Mouse (Mus musculus) liver, adult 2 months (tissue): ENCODE measurements at regions not wholly inside any gene's neighbourhood (a gene's known extent, or its start where the extent isn't known, plus 50 kb on each side); places are given as distances from the start of the nearest gene placed in this dataset.

Experiments
- DNase-seq: peaks from one replicate; pipeline ENCODE4 v3.0.0-alpha.2; 2011; ENCODE audit warnings: low read depth, low spot score; ENCODE audit errors: extremely low read depth
- H3K27ac ChIP-seq: fragments of 200-500 bp; replicated peaks from 2 replicates; pipeline ENCODE4 v1.5.1; 2012; ENCODE audit warnings: low read depth, mild to moderate bottlenecking, control low read depth, inconsistent platforms, low read length; ENCODE audit not compliant: insufficient read depth
- H3K27me3 ChIP-seq: fragments of 200-500 bp; 2 replicates; pipeline ENCODE4 v1.6.1; 2012; ENCODE audit warnings: mild to moderate bottlenecking, moderate library complexity, low read length, inconsistent platforms; ENCODE audit not compliant: control insufficient read depth, insufficient read depth
- H3K36me3 ChIP-seq: fragments of 200-500 bp; 2 replicates; pipeline ENCODE4 v1.6.1; 2012; ENCODE audit warnings: low read length, inconsistent platforms; ENCODE audit not compliant: control insufficient read depth, insufficient read depth
- H3K4me1 ChIP-seq: fragments of 200-500 bp; 2 replicates; pipeline ENCODE4 v1.6.1; 2011; ENCODE audit warnings: low read length; ENCODE audit not compliant: control insufficient read depth, insufficient read depth
- H3K4me3 ChIP-seq: fragments of 200-500 bp; 2 replicates; pipeline ENCODE4 v1.5.1; 2011; ENCODE audit warnings: low read depth, mild to moderate bottlenecking, control low read depth, low read length, moderate library complexity; ENCODE audit not compliant: insufficient read depth
- H3K79me2 ChIP-seq: fragments of 200-500 bp; 2 replicates; pipeline ENCODE4 v1.6.1; 2012; ENCODE audit warnings: inconsistent platforms, mild to moderate bottlenecking, low read length, moderate library complexity; ENCODE audit not compliant: control insufficient read depth, insufficient read depth
- H3K9ac ChIP-seq: fragments of 200-500 bp; 2 replicates; pipeline ENCODE4 v1.6.1; 2012; ENCODE audit warnings: low read depth, mild to moderate bottlenecking, control low read depth, inconsistent platforms, low read length
- CTCF ChIP-seq: fragments of 200-500 bp; IDR thresholded peaks from 2 replicates; pipeline ENCODE4 v1.5.1; 2011; ENCODE audit warnings: low read depth, low read length, control low read depth
- POLR2A ChIP-seq: fragments of 200-500 bp; IDR thresholded peaks from 2 replicates; pipeline ENCODE4 v1.6.1; 2011; ENCODE audit warnings: low read length, control low read depth; ENCODE audit not compliant: insufficient read depth; ENCODE audit errors: extremely low read depth
- WGBS: fragments of 180-500 bp; shearing (Covaris S2); methylation state at CpG from one replicate; pipeline ENCODE4 v1.1.7; 2018; 5-methylcytosine and 5-hydroxymethylcytosine counted together

DNA sequence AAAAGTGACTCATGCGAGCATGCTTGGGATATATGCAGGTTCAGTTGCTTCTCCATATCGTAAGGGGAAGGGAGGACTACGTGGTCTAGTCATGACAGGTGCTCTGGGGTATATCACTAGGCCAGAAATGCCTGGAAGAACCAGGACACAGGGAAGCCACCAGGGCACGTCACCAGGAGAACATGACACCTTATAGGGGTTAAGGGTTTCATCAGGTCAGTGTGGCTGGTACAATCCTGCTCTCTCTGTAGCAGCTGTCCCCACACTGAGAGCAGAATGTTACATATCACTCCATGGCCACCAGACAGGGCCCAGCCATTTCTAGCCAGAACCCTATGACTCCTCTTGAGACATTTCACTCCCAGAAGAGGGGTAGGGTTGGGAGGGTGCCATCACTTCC, 72.1 kb upstream of the Adpgk start:
- H3K4me3 ChIP-seq = no peak overlapping the region
- DNase-seq = no peak
- no peak overlapping the region for H3K9ac ChIP-seq
- no peaks in the 10 kb centered on the region for H3K27me3 ChIP-seq
- TF ChIP-seq POLR2A = no peak
- no peak for TF ChIP-seq CTCF
- H3K27ac ChIP-seq = no peak overlapping the region
- H3K79me2 ChIP-seq = no peaks in the 10 kb centered on the region
- 84% methylated on average over 4 of the region's 4 CpGs for WGBS
- no peaks in the 10 kb centered on the region for H3K4me1 ChIP-seq
- H3K36me3 ChIP-seq = no peaks in the 10 kb centered on the region

- H3K36me3 ChIP-seq = no peaks in the 10 kb centered on the region
- no peak overlapping the region for H3K27ac ChIP-seq
- no peaks in the 10 kb centered on the region for H3K79me2 ChIP-seq
- H3K4me3 ChIP-seq = no peak overlapping the region
- 91% methylated on average over 15 of the region's 15 CpGs for WGBS
- no peaks in the 10 kb centered on the region for H3K4me1 ChIP-seq
- TF ChIP-seq CTCF (no peak), POLR2A (no peak)
- no peak overlapping the region for H3K9ac ChIP-seq
- DNase-seq = no peak
- H3K27me3 ChIP-seq = no peaks in the 10 kb centered on the region
Measured at GRCm38 (mm10) chr9:59202654-59203514, 88.5 kb upstream of the Adpgk start.

DNA sequence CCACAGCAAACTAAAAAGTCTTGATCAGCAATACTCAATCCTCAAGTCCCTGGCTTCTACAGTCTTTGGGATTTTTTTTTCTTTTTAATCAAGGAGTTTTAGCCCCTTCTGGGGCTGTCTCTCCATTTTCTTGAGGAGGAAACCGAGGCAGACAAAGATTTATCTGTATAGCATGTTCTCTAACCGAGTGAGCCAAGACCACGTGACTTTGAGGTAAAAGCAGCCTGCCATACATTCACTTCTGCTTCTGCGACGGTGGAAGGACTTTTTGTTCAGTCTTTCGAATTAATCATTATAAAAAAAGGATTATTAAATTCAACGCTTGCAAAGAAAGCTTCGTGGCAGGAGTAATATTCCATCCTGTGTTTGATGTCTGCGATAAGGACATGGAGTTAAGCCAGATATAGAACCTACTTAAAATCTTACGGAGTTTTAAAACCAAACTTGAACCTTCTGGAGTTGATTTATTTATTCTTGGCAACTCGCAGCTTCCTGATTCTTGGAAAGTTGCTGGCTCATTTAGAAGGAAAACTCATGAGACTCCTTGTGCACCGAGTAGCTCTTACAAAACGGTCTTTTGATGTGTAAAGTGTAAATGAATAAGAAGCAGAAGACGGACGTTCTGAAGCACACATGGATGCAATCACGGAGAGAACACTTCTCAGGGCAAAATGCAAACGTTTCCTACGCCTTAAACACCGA, 91.7 kb upstream of the Adpgk start:
- no peak overlapping the region for H3K27ac ChIP-seq
- H3K79me2 ChIP-seq = no peaks in the 10 kb centered on the region
- no peak overlapping the region for H3K4me3 ChIP-seq
- H3K9ac ChIP-seq = no peak overlapping the region
- 74% methylated on average over 19 of the region's 19 CpGs for WGBS
- no peaks in the 10 kb centered on the region for H3K4me1 ChIP-seq
- TF ChIP-seq POLR2A (no peak), CTCF (no peak)
- no peaks in the 10 kb centered on the region for H3K27me3 ChIP-seq
- no peak for DNase-seq
- no peaks in the 10 kb centered on the region for H3K36me3 ChIP-seq

- Histone ChIP-seq H3K27ac (no peak overlapping the region), H3K36me3 (no peaks in the 10 kb centered on the region), H3K9ac (no peak overlapping the region), H3K4me3 (no peak overlapping the region), H3K27me3 (no peaks in the 10 kb centered on the region), H3K4me1 (no peaks in the 10 kb centered on the region), H3K79me2 (no peaks in the 10 kb centered on the region)
- TF ChIP-seq CTCF (no peak), POLR2A (no peak)
- no peak for DNase-seq
- whole genome bisulfite sequencing = 61% methylated on average over 6 of the region's 6 CpGs
Measured at GRCm38 (mm10) chr9:59198221-59198875, 93.0 kb upstream of the Adpgk start.

GRCm38 (mm10) chr9:59197506-59197905, 93.9 kb upstream of the Adpgk start:
- no peak overlapping the region for H3K27ac ChIP-seq
- WGBS = 84% methylated on average over 12 of the region's 12 CpGs
- H3K4me1 ChIP-seq = no peaks in the 10 kb centered on the region
- no peak overlapping the region for H3K9ac ChIP-seq
- H3K27me3 ChIP-seq = no peaks in the 10 kb centered on the region
- no peak overlapping the region for H3K4me3 ChIP-seq
- no peak for TF ChIP-seq CTCF
- TF ChIP-seq POLR2A = no peak
- H3K79me2 ChIP-seq = no peaks in the 10 kb centered on the region
- H3K36me3 ChIP-seq = no peaks in the 10 kb centered on the region
- no peak for DNase-seq
